Mouse (Mus musculus): ENCODE measurements around the gene Uxs1.

DNA sequence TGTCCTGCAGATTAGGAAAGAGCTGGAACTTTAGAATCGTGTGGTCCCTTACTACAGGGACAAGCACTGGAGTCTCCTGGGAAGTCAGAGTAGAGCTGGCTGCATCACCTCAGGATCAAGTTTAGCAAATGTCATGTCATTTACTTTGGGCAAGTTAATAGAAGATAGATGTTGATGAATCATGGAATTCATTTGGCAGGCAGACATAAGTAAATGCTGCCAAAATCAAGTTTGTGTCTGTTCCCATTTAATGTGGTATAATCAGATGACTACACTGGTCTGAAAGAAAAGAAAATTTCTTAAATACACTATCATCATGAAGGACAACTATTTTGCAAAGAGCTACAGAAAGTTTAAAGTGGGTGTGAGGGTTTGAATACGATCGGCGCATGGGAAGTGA lies 35.0 kb upstream of the Uxs1 start:
- TF ChIP-seq GATA1 (IDR thresholded peaks at IDR 0.05; ENCODE audit: borderline replicate concordance, low read length) (no peak), FLI1 (IDR thresholded peaks at IDR 0.05; ENCODE audit: low read length) (no peak)

Measured in megakaryocyte, embryonic 14.5 days (primary cell).